Mouse (Mus musculus) A20 (cell line): Measurements from ENCODE around the gene Adipoq.

Experiments
- DNase-seq: peaks from one replicate; pipeline ENCODE4 v3.0.0-alpha.2; 2011; ENCODE audit warnings: low read depth, low spot score

Gene Adipoq

DNA sequence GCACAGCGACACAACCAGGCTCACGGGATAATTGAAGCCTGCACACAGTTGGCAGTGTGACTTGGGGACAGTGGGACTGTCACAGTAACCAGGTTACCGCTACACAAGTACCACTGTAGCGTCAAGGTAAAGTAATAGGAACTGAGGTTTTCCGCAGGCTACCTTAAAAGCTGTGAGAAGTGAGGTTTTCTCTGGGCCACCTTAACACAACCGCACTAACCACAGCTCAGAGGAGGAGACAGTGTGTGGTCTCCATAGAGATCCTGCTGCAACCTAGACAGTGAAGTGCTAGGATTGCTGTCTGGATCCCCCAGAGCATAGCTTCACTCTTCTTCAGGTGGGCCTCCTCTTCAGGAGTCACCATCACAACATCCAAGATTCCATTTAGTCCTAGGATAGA lies 50.5 kb downstream of the Adipoq start:
- no peak for DNase-seq

DNA sequence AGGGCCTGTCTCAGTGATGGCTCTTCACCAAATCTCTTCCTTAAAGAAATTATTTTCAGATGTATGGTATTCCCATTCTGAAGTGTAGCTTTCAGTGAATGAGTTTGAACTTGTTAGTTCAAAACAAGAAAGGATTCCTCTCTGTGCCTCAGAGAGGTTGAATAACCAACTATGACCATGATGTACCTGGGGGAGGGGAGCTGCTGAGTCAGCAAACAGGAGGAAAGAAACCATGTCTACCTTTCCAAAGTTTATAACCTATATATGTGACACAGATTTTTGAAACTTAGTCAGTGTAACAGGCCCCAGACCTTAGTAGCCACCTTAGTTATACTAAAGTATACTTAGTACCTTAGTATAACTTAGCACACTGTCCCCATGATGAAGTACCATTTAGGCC lies 55.2 kb downstream of the Adipoq start:
- no peak for DNase-seq
